Comparison of ENCODE assay signal across 15 mouse cellular contexts in the genomic region with DNA sequence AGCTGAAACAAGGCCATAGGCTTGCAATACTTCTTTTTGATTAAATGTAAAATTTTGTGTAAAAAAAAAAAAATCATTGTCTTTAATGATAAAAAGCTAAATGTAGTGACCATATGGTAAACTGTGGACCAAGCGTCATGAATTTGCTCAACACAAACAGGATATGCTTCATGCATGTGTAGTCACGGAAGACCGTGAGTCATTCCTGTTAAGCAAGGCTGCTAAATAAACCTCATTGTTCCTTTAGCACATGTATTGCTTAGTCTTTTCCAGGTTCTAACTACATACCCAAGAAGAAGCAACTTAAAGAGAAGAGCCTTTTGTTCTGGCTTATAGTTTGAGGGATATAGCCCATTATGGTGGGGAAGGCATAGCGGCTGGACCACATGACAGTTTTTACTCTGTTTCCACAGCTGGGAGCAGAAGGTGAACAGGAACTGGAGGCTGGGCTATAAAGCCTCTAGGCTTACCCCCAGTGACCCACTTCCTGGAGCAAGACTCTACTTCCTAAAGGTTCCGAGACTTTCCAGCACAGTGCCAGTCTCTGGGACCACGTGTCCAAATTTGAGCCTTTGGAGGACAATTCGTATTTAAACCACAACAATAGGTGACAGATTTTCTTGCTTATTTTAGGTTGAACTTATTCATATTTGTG. TPM values are rescaled to one million over a fixed set of nuclear protein-coding genes. Genes with fewer than 3 reads are reported as not detected.
A peak's percentile ranks its signal among the peaks of the same experiment; 100 is the strongest.
DNase-seq lines count a peak whose midpoint lies in the region; ATAC-seq and TF ChIP-seq lines count a peak whose summit lies in the region.
"Had no signal": no experiment of that assay in that cellular context is flagged by ENCODE, and none has a peak within 500 bp of the region (broad histone marks: within the 10 kb centered on the region; RNA-seq: fewer than 3 reads in every experiment).

No protein-coding gene starts in this region.

- H3K9me3 ChIP-seq in heart, embryonic 16.5 days (replicated peaks; ENCODE audit: control insufficient read depth, low read length) = no peaks in the 10 kb centered on the region
- H3K9me3 ChIP-seq in forebrain, postnatal 0 days (ENCODE audit: low read length) = no peaks in the 10 kb centered on the region
- H3K9me3 ChIP-seq: heart, embryonic 10.5 days; hindbrain, embryonic 15.5 days; midbrain, embryonic 15.5 days had no signal

- no peaks in the 10 kb centered on the region for H3K27me3 ChIP-seq in heart, embryonic 16.5 days (ENCODE audit: control insufficient read depth, insufficient read depth, low read length)
- no peaks in the 10 kb centered on the region for H3K27me3 ChIP-seq in forebrain, postnatal 0 days (ENCODE audit: insufficient read depth, low read length)
- H3K27me3 ChIP-seq: hindbrain, embryonic 15.5 days; midbrain, embryonic 15.5 days had no signal

- peaks cover 7% of the 10 kb centered on the region; the same call in 1 of the 2 replicates for H3K4me1 ChIP-seq in heart, embryonic 16.5 days (ENCODE audit: control insufficient read depth, insufficient read depth, low read length)
- no peaks in the 10 kb centered on the region for H3K4me1 ChIP-seq in forebrain, postnatal 0 days (ENCODE audit: insufficient read depth)
- H3K4me1 ChIP-seq: hindbrain, embryonic 15.5 days; midbrain, embryonic 15.5 days had no signal

- peak; percentile 53; the same call in 1 of the 2 replicates for ATAC-seq in heart, embryonic 16.5 days (replicated peaks; ENCODE audit: extremely low read depth, insufficient read depth, low FRiP score)
- ATAC-seq in megakaryocyte, adult 5-6 weeks (ENCODE audit: poor library complexity, severe bottlenecking) = peak; percentile 96
- no peak for ATAC-seq in forebrain, postnatal 0 days
- ATAC-seq: midbrain, embryonic 15.5 days had no signal

- H3K9ac ChIP-seq in heart, embryonic 16.5 days (ENCODE audit: low read length) = no peak overlapping the region
- no peak overlapping the region for H3K9ac ChIP-seq in forebrain, postnatal 0 days
- H3K9ac ChIP-seq: hindbrain, embryonic 15.5 days; midbrain, embryonic 15.5 days had no signal

- no peak for DNase-seq in heart, adult 8-10 months (ENCODE audit: low spot score)
- DNase-seq in thymus, postnatal 0 days (ENCODE audit: low spot score) = peak; percentile 44
- DNase-seq in thymus, postnatal 25 days = no peak
- DNase-seq in cerebellum, adult 11-12 months = no peak
- no peak for DNase-seq in forebrain, postnatal 0 days
- no peak for DNase-seq in gastrocnemius, adult 18-20 months (ENCODE audit: low spot score)
- DNase-seq: adrenal gland, adult 2 months; cerebellum, adult 9-11 months; kidney, adult 9 months; lung, postnatal 14 days had no signal

- H3K27ac ChIP-seq in heart, embryonic 16.5 days (ENCODE audit: low read length) = peak overlapping the region; percentile 67
- no peak overlapping the region for H3K27ac ChIP-seq in forebrain, postnatal 0 days (ENCODE audit: low read depth, low read length)
- H3K27ac ChIP-seq: heart, embryonic 10.5 days; hindbrain, embryonic 15.5 days; midbrain, embryonic 15.5 days had no signal

- H3K4me3 ChIP-seq in heart, embryonic 16.5 days (ENCODE audit: low read length) = no peak overlapping the region
- no peak overlapping the region for H3K4me3 ChIP-seq in forebrain, postnatal 0 days (ENCODE audit: low read depth, low read length)
- H3K4me3 ChIP-seq: heart, embryonic 10.5 days; hindbrain, embryonic 15.5 days; midbrain, embryonic 15.5 days had no signal

- TF ChIP-seq CTCF in forebrain, postnatal 0 days (IDR thresholded peaks at IDR 0.05; ENCODE audit: low read depth) = no peak

- no peak overlapping the region for H3K4me2 ChIP-seq in heart, embryonic 16.5 days (ENCODE audit: low read depth, low read length)
- no peak overlapping the region for H3K4me2 ChIP-seq in forebrain, postnatal 0 days (ENCODE audit: low read depth)
- H3K4me2 ChIP-seq: hindbrain, embryonic 15.5 days; midbrain, embryonic 15.5 days had no signal

- WGBS in heart, embryonic 16.5 days = 75% methylated on average over 7 of the region's 7 CpGs
- 86% methylated on average over 7 of the region's 7 CpGs for WGBS in forebrain, postnatal 0 days

- H3K36me3 ChIP-seq in heart, embryonic 16.5 days (ENCODE audit: control insufficient read depth, insufficient read depth) = no peaks in the 10 kb centered on the region
- H3K36me3 ChIP-seq in forebrain, postnatal 0 days (ENCODE audit: insufficient read depth) = no peaks in the 10 kb centered on the region
- H3K36me3 ChIP-seq: heart, embryonic 10.5 days; hindbrain, embryonic 15.5 days; midbrain, embryonic 15.5 days had no signal

RNA-seq across cellular contexts. Expression of gene Cdk20, which starts 10.0 kb away (rescaled TPM):
- 10.0 and 12.6 TPM in 2 replicates for polyA plus RNA-seq in heart, embryonic 16.5 days (2015; fragmentation: Nextera tagmentation; extraction: Ambion mirVana)
- 1 to 10 TPM; 2.6 to 3.9 (median 2.8) TPM for total RNA-seq in heart, adult 8-10 months (2022)
- 53.0 and 54.5 TPM in 2 replicates for polyA plus RNA-seq in thymus, postnatal 0 days (2015; fragmentation: Nextera tagmentation; extraction: Ambion mirVana)
- total RNA-seq in megakaryocyte, adult 5-6 weeks (2015) = 2.5 and 4.2 TPM in 2 replicates
- 4.5 and 5.2 TPM in 2 replicates for total RNA-seq in megakaryocyte, adult 5-6 weeks (2017)
- total RNA-seq in forebrain, postnatal 0 days (2014; rRNA removed) = 29.2 and 38.5 TPM in 2 replicates
- polyA plus RNA-seq in forebrain, postnatal 0 days (2015; fragmentation: Nextera tagmentation; extraction: Ambion mirVana) = 21.6 and 26.4 TPM in 2 replicates
- 1 to 10 TPM; 3.1 to 3.3 TPM for total RNA-seq in gastrocnemius, adult 18-20 months (2021)

RNA-seq across cellular contexts. Expression of gene Ctsl, which starts 51.4 kb away (rescaled TPM):
- polyA plus RNA-seq in heart, embryonic 16.5 days (2015; fragmentation: Nextera tagmentation; extraction: Ambion mirVana) = 325 and 477 TPM in 2 replicates
- 100 to 1,000 TPM; 187 to 292 (median 203) TPM for total RNA-seq in heart, adult 8-10 months (2022)
- polyA plus RNA-seq in thymus, postnatal 0 days (2015; fragmentation: Nextera tagmentation; extraction: Ambion mirVana) = 2,169 and 2,296 TPM in 2 replicates
- total RNA-seq in megakaryocyte, adult 5-6 weeks (2015) = 44.5 and 56.8 TPM in 2 replicates
- 50.3 and 57.5 TPM in 2 replicates for total RNA-seq in megakaryocyte, adult 5-6 weeks (2017)
- total RNA-seq in forebrain, postnatal 0 days (2014; rRNA removed) = 138 and 149 TPM in 2 replicates
- polyA plus RNA-seq in forebrain, postnatal 0 days (2015; fragmentation: Nextera tagmentation; extraction: Ambion mirVana) = 161 and 182 TPM in 2 replicates
- 100 to 1,000 TPM; 121 to 124 TPM for total RNA-seq in gastrocnemius, adult 18-20 months (2021)
